Mouse (Mus musculus) stomach, postnatal 0 days (tissue): ENCODE results near the gene Cdk19. TPM values are rescaled to one million over a fixed set of nuclear protein-coding genes. Genes with fewer than 3 reads are reported as not detected.
A peak's percentile ranks its signal among the peaks of the same experiment; 100 is the strongest.

Source experiments
- ATAC-seq: fragments of 200-750 bp; cut with Nextera tagmentation; 2 replicates; pipeline ENCODE4 v1.8.0; 2017; ENCODE audit not compliant: low FRiP score, low TSS enrichment
- DNase-seq: peaks from one replicate; pipeline ENCODE4 v3.0.0-alpha.2; 2016; ENCODE audit warnings: low spot score
- H3K27ac ChIP-seq: fragments of 300-500 bp; sonication (generic); replicated peaks from 2 replicates; pipeline ENCODE4 v1.5.1; 2014; ENCODE audit warnings: mild to moderate bottlenecking, control low read depth
- H3K27me3 ChIP-seq: fragments of 300-500 bp; sonication (generic); 2 replicates; pipeline ENCODE4 v1.6.1; 2014; ENCODE audit warnings: low read length; ENCODE audit not compliant: control insufficient read depth, insufficient read depth
- H3K36me3 ChIP-seq: fragments of 300-500 bp; sonication (generic); 2 replicates; pipeline ENCODE4 v1.6.1; 2014; ENCODE audit warnings: low read length, mixed read lengths; ENCODE audit not compliant: control insufficient read depth, insufficient read depth
- H3K4me1 ChIP-seq: fragments of 300-500 bp; sonication (generic); replicated peaks from 2 replicates; pipeline ENCODE4 v1.6.1; 2014; ENCODE audit warnings: antibody characterized with exemption; ENCODE audit not compliant: control insufficient read depth, insufficient read depth
- H3K4me2 ChIP-seq: fragments of 300-500 bp; sonication (generic); replicated peaks from 2 replicates; pipeline ENCODE4 v1.6.1; 2014; ENCODE audit warnings: low read depth, mild to moderate bottlenecking, control low read depth, moderate library complexity
- H3K4me3 ChIP-seq: fragments of 300-500 bp; sonication (generic); 2 replicates; pipeline ENCODE4 v1.5.1; 2014; ENCODE audit warnings: low read depth, low read length, control low read depth
- H3K9ac ChIP-seq: fragments of 300-500 bp; sonication (generic); 2 replicates; pipeline ENCODE4 v1.6.1; 2014; ENCODE audit warnings: mild to moderate bottlenecking, low read length, control low read depth, mixed read lengths
- H3K9me3 ChIP-seq: fragments of 300-500 bp; sonication (generic); 2 replicates; pipeline ENCODE4 v1.6.1; 2016; ENCODE audit warnings: low read length; ENCODE audit not compliant: control insufficient read depth
- CTCF ChIP-seq: IDR thresholded peaks from 2 replicates; pipeline ENCODE4 v1.5.1; 2016; ENCODE audit warnings: antibody characterized with exemption, low read depth, mild to moderate bottlenecking, moderate library complexity
- EP300 ChIP-seq: optimal IDR thresholded peaks from 2 replicates; pipeline ENCODE3; 2016; ENCODE audit warnings: antibody characterized with exemption
- WGBS: fragments of 180-500 bp; shearing (Covaris S2); extraction: QIAGEN DNeasy Blood & Tissue Kit; methylation state at CpG from one replicate; pipeline ENCODE4 v1.1.7; 2014; 5-methylcytosine and 5-hydroxymethylcytosine counted together
- polyA plus RNA-seq: library from polyadenylated mRNA; unstranded; fragments of >200 nt; fragmentation: Nextera tagmentation; extraction: Ambion mirVana; gene quantifications from 2 replicates; pipeline ENCODE4 v1.2.1, GENCODE M21; 2015

Gene Cdk19
- polyA plus RNA-seq, 1 experiment from 2014 or later: 4.4 TPM

DNA sequence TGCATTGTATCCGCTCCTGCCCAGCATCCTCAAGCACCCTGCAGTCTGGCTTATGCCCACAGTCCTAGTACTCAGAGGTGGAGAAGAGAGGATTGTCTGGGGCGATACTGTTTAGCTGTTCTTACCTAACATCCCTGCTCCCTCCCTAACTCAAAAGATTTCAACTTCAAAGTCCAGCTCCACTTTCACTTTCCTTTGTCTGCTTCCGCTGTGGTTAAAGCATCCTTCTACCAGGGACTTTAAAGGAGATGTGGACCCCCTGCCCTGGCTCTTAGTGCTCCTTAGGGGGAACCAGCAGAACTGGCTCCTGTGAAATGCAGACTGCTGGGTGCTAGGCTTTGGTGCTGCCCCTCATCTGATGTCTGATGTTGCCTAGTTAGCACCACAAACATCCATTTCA is 122.9 kb downstream of the Cdk19 start:
- Histone ChIP-seq H3K4me2 (no peak overlapping the region), H3K27ac (no peak overlapping the region), H3K4me1 (no peaks in the 10 kb centered on the region), H3K4me3 (no peak overlapping the region), H3K9me3 (no peaks in the 10 kb centered on the region), H3K9ac (no peak overlapping the region), H3K27me3 (no peaks in the 10 kb centered on the region), H3K36me3 (0 out of 2 replicates have a peak, but pooled peaks cover 4% of the 10 kb centered on the region)
- TF ChIP-seq CTCF: no peak
- no peak for TF ChIP-seq EP300
- DNase-seq: no peak
- WGBS: 73% methylated on average over 3 of the region's 3 CpGs
- ATAC-seq: no peak

DNA sequence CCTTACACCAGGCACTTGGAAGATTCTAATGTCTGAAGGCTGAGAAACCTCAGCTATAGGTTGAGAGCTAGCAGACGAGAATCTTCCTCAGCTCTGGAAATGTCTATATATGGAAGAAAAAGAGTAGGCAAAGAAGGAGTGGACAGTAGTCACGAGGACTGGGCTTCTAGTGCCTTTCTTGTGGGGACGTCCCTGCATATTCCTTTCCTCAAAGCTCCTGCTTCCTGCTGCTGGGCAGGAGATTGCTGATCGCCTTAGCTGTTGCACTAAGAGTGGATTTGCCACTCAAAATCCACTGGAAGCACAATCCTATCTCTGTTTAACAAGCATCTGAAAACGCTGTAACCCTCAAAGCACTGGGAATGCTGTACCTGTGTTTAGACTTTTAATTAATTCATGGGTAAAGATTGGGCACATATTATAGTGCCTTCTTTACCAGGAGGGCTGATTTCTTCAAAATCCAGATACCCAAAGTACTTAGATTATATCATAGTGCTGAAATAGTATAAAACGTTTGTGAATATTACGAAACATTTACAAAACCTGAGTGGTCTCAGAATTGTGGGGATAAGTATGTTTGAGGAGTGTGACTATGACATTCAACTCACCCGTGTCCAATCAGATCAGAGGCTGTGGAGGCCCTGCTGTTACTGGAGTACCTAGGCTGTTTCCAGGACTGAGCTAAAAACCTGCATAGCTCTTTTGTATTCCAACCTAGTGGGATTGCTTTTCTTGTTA is 128.0 kb downstream of the Cdk19 start:
- Histone ChIP-seq H3K4me2 (no peak overlapping the region), H3K4me1 (no peaks in the 10 kb centered on the region), H3K4me3 (no peak overlapping the region), H3K36me3 (no peaks in the 10 kb centered on the region), H3K27ac (0 out of 2 replicates have a peak overlapping the region, but pooled peaks have one; percentile 2), H3K27me3 (no peaks in the 10 kb centered on the region), H3K9me3 (no peaks in the 10 kb centered on the region), H3K9ac (no peak overlapping the region)
- no peak for TF ChIP-seq CTCF
- no peak for TF ChIP-seq EP300
- no peak for ATAC-seq
- 61% methylated on average over 8 of the region's 8 CpGs for WGBS
- no peak for DNase-seq

DNA sequence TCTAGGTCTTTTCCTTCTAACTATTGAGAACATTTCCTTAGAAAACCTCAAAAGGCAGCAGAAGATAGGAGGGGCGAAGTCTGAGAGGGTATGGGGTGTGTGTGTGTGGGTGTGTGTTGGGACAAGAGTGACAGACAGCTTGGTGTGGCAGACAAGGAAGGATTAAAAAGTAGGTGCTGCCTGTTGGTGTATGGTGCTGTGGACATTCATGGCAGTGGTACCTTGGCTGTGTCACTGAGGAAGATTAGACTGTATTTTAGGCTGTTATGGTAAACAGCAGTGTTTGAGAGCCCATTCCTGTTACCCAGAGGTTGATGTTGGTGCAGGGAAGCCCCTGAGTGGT is 128.5 kb downstream of the Cdk19 start:
- WGBS: 73% methylated on average over 1 of the region's 1 CpGs
- no peaks in the 10 kb centered on the region for H3K4me1 ChIP-seq
- no peaks in the 10 kb centered on the region for H3K27me3 ChIP-seq
- ATAC-seq: no peak
- no peaks in the 10 kb centered on the region for H3K36me3 ChIP-seq
- H3K27ac ChIP-seq: no peak overlapping the region
- TF ChIP-seq CTCF: no peak
- no peak for TF ChIP-seq EP300
- H3K4me3 ChIP-seq: no peak overlapping the region
- DNase-seq: no peak
- H3K4me2 ChIP-seq: no peak overlapping the region
- no peaks in the 10 kb centered on the region for H3K9me3 ChIP-seq
- no peak overlapping the region for H3K9ac ChIP-seq

DNA sequence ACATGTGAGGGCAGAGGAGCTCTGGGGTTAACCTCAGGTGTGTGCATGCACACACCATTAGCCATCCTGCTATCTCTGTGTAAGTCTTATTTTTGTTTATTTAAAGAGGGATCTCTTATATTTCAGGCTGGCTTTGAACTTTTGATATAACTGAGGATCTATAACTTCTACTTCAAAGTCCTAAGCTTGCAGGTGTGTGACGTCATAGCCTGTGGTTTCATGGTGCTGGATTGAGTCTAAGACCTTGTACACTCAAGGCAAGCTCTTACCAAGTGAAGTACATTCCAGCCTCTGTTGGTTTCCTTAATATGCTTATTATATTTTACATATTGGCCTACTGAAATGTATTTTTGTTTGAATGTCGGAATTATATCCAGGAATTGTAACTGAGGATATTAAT is 129.8 kb downstream of the Cdk19 start:
- no peak for ATAC-seq
- H3K4me2 ChIP-seq: no peak overlapping the region
- TF ChIP-seq CTCF (no peak), EP300 (no peak)
- no peak overlapping the region for H3K4me3 ChIP-seq
- no peaks in the 10 kb centered on the region for H3K27me3 ChIP-seq
- 79% methylated on average over 2 of the region's 2 CpGs for WGBS
- H3K9me3 ChIP-seq: no peaks in the 10 kb centered on the region
- no peak overlapping the region for H3K9ac ChIP-seq
- H3K36me3 ChIP-seq: no peaks in the 10 kb centered on the region
- no peak overlapping the region for H3K27ac ChIP-seq
- H3K4me1 ChIP-seq: no peaks in the 10 kb centered on the region
- DNase-seq: no peak

DNA sequence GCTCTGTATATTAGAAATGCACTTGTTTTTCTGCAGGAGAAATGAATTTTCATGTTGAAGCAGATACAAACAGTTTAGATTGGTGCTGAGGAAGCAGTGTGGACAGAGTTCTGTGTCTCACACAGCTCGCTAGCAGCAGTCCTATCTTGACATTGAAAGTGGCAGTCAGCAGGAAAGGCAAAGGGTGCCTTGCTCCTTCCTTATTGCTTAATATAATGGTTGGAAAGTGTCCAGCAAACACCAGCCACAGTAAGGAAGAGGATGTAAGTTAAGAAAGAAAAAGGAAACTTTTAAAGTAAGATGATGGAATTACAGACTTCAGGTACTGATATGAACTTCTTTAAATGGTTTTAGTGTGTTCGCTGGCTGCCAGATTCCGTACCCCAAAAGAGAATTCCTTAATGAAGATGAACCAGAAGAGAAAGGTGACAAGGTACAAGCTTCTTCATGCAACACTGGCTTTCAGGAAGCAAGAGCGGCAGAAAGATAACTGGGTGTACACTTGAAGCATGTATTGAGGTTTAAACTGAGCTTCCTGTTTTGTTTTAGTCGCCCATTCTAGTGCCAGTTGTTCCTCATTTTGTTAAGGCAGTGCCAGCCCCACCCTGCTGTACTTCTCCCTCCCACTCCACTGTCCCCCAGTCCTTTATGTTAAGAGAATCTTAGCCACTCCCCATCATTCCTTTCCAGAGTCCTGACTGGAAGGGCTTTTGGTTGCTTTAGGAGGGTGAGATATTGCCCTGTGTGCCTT is 137.3 kb downstream of the Cdk19 start:
- DNase-seq: peak; percentile 36
- H3K4me2 ChIP-seq: no peak overlapping the region
- no peak overlapping the region for H3K9ac ChIP-seq
- no peaks in the 10 kb centered on the region for H3K27me3 ChIP-seq
- peak overlapping the region; percentile 69 for H3K27ac ChIP-seq
- WGBS: 68% methylated on average over 5 of the region's 5 CpGs
- no peaks in the 10 kb centered on the region for H3K9me3 ChIP-seq
- H3K36me3 ChIP-seq: 0 out of 2 replicates have a peak, but pooled peaks cover 2% of the 10 kb centered on the region
- no peak for TF ChIP-seq EP300
- TF ChIP-seq CTCF: no peak
- no peaks in the 10 kb centered on the region for H3K4me1 ChIP-seq
- no peak overlapping the region for H3K4me3 ChIP-seq
- peak; percentile 83; the same call in 1 of the 2 replicates for ATAC-seq
